Mouse (Mus musculus): ENCODE results near the gene Slc11a2. TPM values are rescaled to one million over a fixed set of nuclear protein-coding genes. Genes with fewer than 3 reads are reported as not detected.
A peak's percentile ranks its signal among the peaks of the same experiment; 100 is the strongest.
"Not testable (repeated sequence)": the region's sequence is repeated elsewhere in the genome, so short reads cannot be mapped to it uniquely, and the experiment has no call there.

Gene Slc11a2
- polyA plus RNA-seq, 1 experiment from 2014 or later, result 26.3 TPM

- WGBS, result 84% methylated on average over 7 of the region's 7 CpGs
- H3K4me1 ChIP-seq, result peaks cover 11% of the 10 kb centered on the region
- H3K36me3 ChIP-seq, result peaks cover 36% of the 10 kb centered on the region
- H3K4me3 ChIP-seq, result no peak overlapping the region
- no peak overlapping the region for H3K27ac ChIP-seq (replicated peaks)
- DNase-seq (ENCODE audit: low spot score), result no peak
- H3K27me3 ChIP-seq (ENCODE audit: low read depth, poor library complexity, severe bottlenecking), result no peaks in the 10 kb centered on the region
- H3K9me3 ChIP-seq (replicated peaks), result no peaks in the 10 kb centered on the region
These were observed 33.8 kb downstream of the Slc11a2 start for GRCm38 (mm10) chr15:100391066-100391465.

DNA sequence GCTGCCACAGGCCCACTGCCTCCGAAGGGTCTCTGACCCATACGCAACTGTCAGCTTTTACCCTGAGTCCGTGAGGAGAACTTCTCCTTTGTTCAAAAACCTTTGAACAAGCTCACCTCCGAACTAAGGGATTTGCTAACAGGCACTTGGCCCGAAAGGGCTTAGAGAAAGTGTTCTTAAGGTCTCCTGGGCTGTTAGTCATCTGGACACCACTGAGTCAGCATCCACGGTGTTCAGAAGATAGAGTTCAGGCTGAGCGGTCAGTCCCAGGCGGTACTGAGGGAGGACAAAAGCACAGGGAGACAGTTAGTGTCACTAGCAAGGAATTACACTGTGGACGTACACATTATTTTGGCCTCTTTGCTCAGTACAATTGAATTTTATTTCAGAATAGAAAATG lies 36.0 kb downstream of the Slc11a2 start:
- Histone ChIP-seq H3K9me3 (replicated peaks) (no peaks in the 10 kb centered on the region), H3K36me3 (peaks cover 14% of the 10 kb centered on the region), H3K27me3 (ENCODE audit: low read depth, poor library complexity, severe bottlenecking) (no peaks in the 10 kb centered on the region), H3K4me1 (peaks cover 12% of the 10 kb centered on the region), H3K4me3 (no peak overlapping the region), H3K27ac (replicated peaks) (no peak overlapping the region)
- no peak for DNase-seq (ENCODE audit: low spot score)
- WGBS, result 70% methylated on average over 9 of the region's 9 CpGs

GRCm38 (mm10) chr15:100388224-100388835 lies 36.5 kb downstream of the Slc11a2 start:
- Histone ChIP-seq H3K27ac (replicated peaks) (no peak overlapping the region), H3K4me3 (no peak overlapping the region), H3K27me3 (ENCODE audit: low read depth, poor library complexity, severe bottlenecking) (no peaks in the 10 kb centered on the region), H3K4me1 (peaks cover 13% of the 10 kb centered on the region), H3K9me3 (replicated peaks) (no peaks in the 10 kb centered on the region), H3K36me3 (peaks cover 8% of the 10 kb centered on the region)
- no peak for DNase-seq (ENCODE audit: low spot score)
- WGBS, result 92% methylated on average over 16 of the region's 16 CpGs

GRCm38 (mm10) chr15:100387544-100388223 lies 37.2 kb downstream of the Slc11a2 start:
- no peaks in the 10 kb centered on the region for H3K9me3 ChIP-seq (replicated peaks)
- no peaks in the 10 kb centered on the region for H3K27me3 ChIP-seq (ENCODE audit: low read depth, poor library complexity, severe bottlenecking)
- WGBS, result 95% methylated on average over 17 of the region's 17 CpGs
- H3K36me3 ChIP-seq, result peaks cover 3% of the 10 kb centered on the region
- H3K4me3 ChIP-seq, result no peak overlapping the region
- H3K27ac ChIP-seq (replicated peaks), result no peak overlapping the region
- no peak for DNase-seq (ENCODE audit: low spot score)
- peaks cover 13% of the 10 kb centered on the region for H3K4me1 ChIP-seq

GRCm38 (mm10) chr15:100385705-100386104 lies 39.2 kb downstream of the Slc11a2 start:
- H3K27me3 ChIP-seq (ENCODE audit: low read depth, poor library complexity, severe bottlenecking), result no peaks in the 10 kb centered on the region
- DNase-seq (ENCODE audit: low spot score), result no peak
- no peaks in the 10 kb centered on the region for H3K36me3 ChIP-seq
- peaks cover 13% of the 10 kb centered on the region for H3K4me1 ChIP-seq
- no peaks in the 10 kb centered on the region for H3K9me3 ChIP-seq (replicated peaks)
- WGBS, result 95% methylated on average over 9 of the region's 9 CpGs
- no peak overlapping the region for H3K4me3 ChIP-seq
- H3K27ac ChIP-seq (replicated peaks), result no peak overlapping the region

- Histone ChIP-seq H3K4me1 (0 out of 2 replicates have a peak, but pooled peaks cover 3% of the 10 kb centered on the region), H3K27me3 (ENCODE audit: low read depth, poor library complexity, severe bottlenecking) (no peaks in the 10 kb centered on the region), H3K36me3 (no peaks in the 10 kb centered on the region), H3K9me3 (replicated peaks) (no peaks in the 10 kb centered on the region), H3K27ac (replicated peaks) (no peak overlapping the region), H3K4me3 (no peak overlapping the region)
- WGBS, result 73% methylated on average over 2 of the region's 2 CpGs
- no peak for DNase-seq (ENCODE audit: low spot score)
These were observed 44.8 kb downstream of the Slc11a2 start for GRCm38 (mm10) chr15:100380104-100380503.

GRCm38 (mm10) chr15:100379658-100380057 lies 45.2 kb downstream of the Slc11a2 start:
- no peak overlapping the region for H3K4me3 ChIP-seq
- no peak for DNase-seq (ENCODE audit: low spot score)
- 0 out of 2 replicates have a peak, but pooled peaks cover 3% of the 10 kb centered on the region for H3K4me1 ChIP-seq
- 89% methylated on average over 8 of the region's 8 CpGs for WGBS
- H3K27ac ChIP-seq (replicated peaks), result no peak overlapping the region
- no peaks in the 10 kb centered on the region for H3K9me3 ChIP-seq (replicated peaks)
- H3K36me3 ChIP-seq, result no peaks in the 10 kb centered on the region
- no peaks in the 10 kb centered on the region for H3K27me3 ChIP-seq (ENCODE audit: low read depth, poor library complexity, severe bottlenecking)

- H3K27me3 ChIP-seq (ENCODE audit: low read depth, poor library complexity, severe bottlenecking); H3K4me1 ChIP-seq; H3K4me3 ChIP-seq; DNase-seq (ENCODE audit: low spot score); H3K27ac ChIP-seq (replicated peaks); H3K36me3 ChIP-seq; H3K9me3 ChIP-seq (replicated peaks): not testable (repeated sequence)
- WGBS, result 39% methylated on average over 3 of the region's 9 CpGs
These were observed 46.9 kb downstream of the Slc11a2 start for GRCm38 (mm10) chr15:100377847-100378505.

DNA sequence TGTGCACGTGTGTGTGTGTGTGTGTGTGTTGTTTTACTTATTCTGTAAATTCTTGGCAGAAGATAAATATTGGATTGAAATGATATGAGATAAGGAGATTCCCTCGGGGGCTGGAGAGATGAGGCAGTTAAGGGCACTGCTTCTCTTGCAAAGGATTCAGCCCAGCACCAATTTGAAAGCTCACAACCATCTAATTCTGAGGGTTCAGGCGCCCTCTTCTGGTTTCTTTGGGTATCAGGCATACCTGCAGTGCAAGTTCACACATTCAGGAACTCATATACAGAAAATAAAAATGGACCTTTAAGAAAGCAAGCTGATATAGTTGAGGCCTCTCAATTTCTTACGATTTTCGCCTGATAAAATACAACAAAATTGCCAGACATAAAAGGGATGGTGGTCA lies 49.8 kb downstream of the Slc11a2 start:
- no peak overlapping the region for H3K27ac ChIP-seq (replicated peaks)
- no peaks in the 10 kb centered on the region for H3K36me3 ChIP-seq
- peak; percentile 53 for DNase-seq (ENCODE audit: low spot score)
- H3K27me3 ChIP-seq (ENCODE audit: low read depth, poor library complexity, severe bottlenecking), result no peaks in the 10 kb centered on the region
- no peaks in the 10 kb centered on the region for H3K9me3 ChIP-seq (replicated peaks)
- H3K4me3 ChIP-seq, result no peak overlapping the region
- H3K4me1 ChIP-seq, result no peaks in the 10 kb centered on the region
- 44% methylated on average over 5 of the region's 5 CpGs for WGBS

- 0 out of 2 replicates have a peak, but pooled peaks cover 3% of the 10 kb centered on the region for H3K9me3 ChIP-seq (replicated peaks)
- no peak for DNase-seq (ENCODE audit: low spot score)
- no peaks in the 10 kb centered on the region for H3K4me1 ChIP-seq
- no peak overlapping the region for H3K4me3 ChIP-seq
- no peak overlapping the region for H3K27ac ChIP-seq (replicated peaks)
- no peaks in the 10 kb centered on the region for H3K36me3 ChIP-seq
- WGBS, result 88% methylated on average over 7 of the region's 7 CpGs
- no peaks in the 10 kb centered on the region for H3K27me3 ChIP-seq (ENCODE audit: low read depth, poor library complexity, severe bottlenecking)
These were observed 57.8 kb downstream of the Slc11a2 start for GRCm38 (mm10) chr15:100367119-100367518.

GRCm38 (mm10) chr15:100365967-100366366 lies 58.9 kb downstream of the Slc11a2 start:
- not testable (repeated sequence) for H3K36me3 ChIP-seq; H3K27ac ChIP-seq (replicated peaks); H3K4me3 ChIP-seq; H3K9me3 ChIP-seq (replicated peaks); H3K27me3 ChIP-seq (ENCODE audit: low read depth, poor library complexity, severe bottlenecking); H3K4me1 ChIP-seq; DNase-seq (ENCODE audit: low spot score)
- WGBS, result 78% methylated on average over 9 of the region's 9 CpGs

- 80% methylated on average over 7 of the region's 7 CpGs for WGBS
- Histone ChIP-seq H3K36me3 (no peaks in the 10 kb centered on the region), H3K4me1 (no peaks in the 10 kb centered on the region), H3K27me3 (ENCODE audit: low read depth, poor library complexity, severe bottlenecking) (no peaks in the 10 kb centered on the region), H3K9me3 (replicated peaks) (0 out of 2 replicates have a peak, but pooled peaks cover 3% of the 10 kb centered on the region), H3K27ac (replicated peaks) (no peak within 1 kb of the TSS), H3K4me3 (no peak within 1 kb of the TSS)
- no peak for DNase-seq (ENCODE audit: low spot score)
These were observed 60.6 kb downstream of the Slc11a2 start, which contains the start of gene Higd1c for GRCm38 (mm10) chr15:100364242-100364641. Gene Higd1c (plus strand): TSS chr15:100364542.

GRCm38 (mm10) chr15:100355876-100356275 lies 69.0 kb downstream of the Slc11a2 start:
- no peaks in the 10 kb centered on the region for H3K27me3 ChIP-seq (ENCODE audit: low read depth, poor library complexity, severe bottlenecking)
- H3K4me3 ChIP-seq, result no peak overlapping the region
- no peak overlapping the region for H3K27ac ChIP-seq (replicated peaks)
- 90% methylated on average over 5 of the region's 5 CpGs for WGBS
- no peaks in the 10 kb centered on the region for H3K36me3 ChIP-seq
- H3K9me3 ChIP-seq (replicated peaks), result no peaks in the 10 kb centered on the region
- no peaks in the 10 kb centered on the region for H3K4me1 ChIP-seq
- DNase-seq (ENCODE audit: low spot score), result no peak

Data from midbrain, embryonic 10.5 days (tissue).